Mouse (Mus musculus) kidney, postnatal 0 days (tissue): Measurements from ENCODE around the gene Kcnc3. TPM values are rescaled to one million over a fixed set of nuclear protein-coding genes. Genes with fewer than 3 reads are reported as not detected.

Experiments
- ATAC-seq: fragments of 200-750 bp; cut with Nextera tagmentation; replicated peaks from 2 replicates; pipeline ENCODE4 v1.8.0; 2017; ENCODE audit warnings: low read depth, moderate number of reproducible peaks, moderate TSS enrichment, moderate library complexity; ENCODE audit not compliant: low FRiP score
- DNase-seq: peaks from one replicate; pipeline ENCODE4 v3.0.0-alpha.2; 2016; ENCODE audit warnings: low spot score
- H3K27ac ChIP-seq: fragments of 300-500 bp; sonication (generic); 2 replicates; pipeline ENCODE4 v1.5.1; 2014; ENCODE audit warnings: mild to moderate bottlenecking
- H3K27me3 ChIP-seq: fragments of 300-500 bp; sonication (generic); 2 replicates; pipeline ENCODE4 v1.6.1; 2014; ENCODE audit warnings: low read length, mixed read lengths; ENCODE audit not compliant: insufficient read depth
- H3K36me3 ChIP-seq: fragments of 300-500 bp; sonication (generic); 2 replicates; pipeline ENCODE4 v1.6.1; 2014; ENCODE audit warnings: low read length, mixed read lengths; ENCODE audit not compliant: insufficient read depth
- H3K4me1 ChIP-seq: fragments of 300-500 bp; sonication (generic); replicated peaks from 2 replicates; pipeline ENCODE4 v1.6.1; 2014; ENCODE audit warnings: antibody characterized with exemption, low read length, mixed read lengths; ENCODE audit not compliant: insufficient read depth
- H3K4me2 ChIP-seq: fragments of 300-500 bp; sonication (generic); 2 replicates; pipeline ENCODE4 v1.6.1; 2014; ENCODE audit warnings: mild to moderate bottlenecking, low read length, moderate library complexity, mixed read lengths
- H3K4me3 ChIP-seq: fragments of 300-500 bp; sonication (generic); replicated peaks from 2 replicates; pipeline ENCODE4 v1.5.1; 2014; ENCODE audit warnings: low read depth, low read length
- H3K9ac ChIP-seq: fragments of 300-500 bp; sonication (generic); 2 replicates; pipeline ENCODE4 v1.6.1; 2014; ENCODE audit warnings: low read depth, low read length
- H3K9me3 ChIP-seq: fragments of 300-500 bp; sonication (generic); replicated peaks from 2 replicates; pipeline ENCODE4 v1.6.1; 2016; ENCODE audit warnings: low read length, inconsistent platforms, mixed read lengths
- CTCF ChIP-seq: IDR thresholded peaks from 2 replicates; pipeline ENCODE4 v1.5.1; 2016; ENCODE audit warnings: antibody characterized with exemption, low read depth, mild to moderate bottlenecking, moderate library complexity
- WGBS: fragments of 180-500 bp; shearing (Covaris S2); extraction: QIAGEN DNeasy Blood & Tissue Kit; methylation state at CpG from one replicate; pipeline ENCODE4 v1.1.7; 2014; 5-methylcytosine and 5-hydroxymethylcytosine counted together
- polyA plus RNA-seq: library from polyadenylated mRNA; unstranded; fragments of >200 nt; fragmentation: Nextera tagmentation; extraction: Ambion mirVana; gene quantifications from 2 replicates; pipeline ENCODE4 v1.2.1, GENCODE M21; 2015

Gene Kcnc3
- polyA plus RNA-seq, 1 experiment from 2014 or later = 0.30 TPM

DNA sequence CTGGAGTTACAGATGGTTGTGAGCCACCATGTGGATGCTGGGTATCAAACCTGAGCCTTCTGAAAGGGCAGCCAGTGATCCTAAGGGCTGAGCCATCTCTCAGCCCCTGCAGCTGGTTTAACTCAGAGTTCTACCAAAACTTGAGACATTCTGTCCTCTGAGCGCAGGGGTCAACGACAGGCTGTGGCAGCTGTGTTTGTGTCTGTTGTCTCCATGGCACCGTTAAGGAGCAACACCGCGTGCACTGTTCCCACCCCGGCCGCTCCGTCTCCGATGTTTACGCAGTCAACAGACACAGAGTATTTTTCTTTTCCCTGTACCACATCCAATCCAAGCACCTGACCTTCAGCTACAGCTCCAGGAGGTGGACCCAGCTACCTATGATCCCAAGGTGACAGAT, 57.3 kb downstream of the Kcnc3 start:
- DNase-seq = no peak
- 37% methylated on average over 10 of the region's 10 CpGs for WGBS
- 0 out of 2 replicates have a peak, but pooled peaks have one; percentile 34 for ATAC-seq

DNA sequence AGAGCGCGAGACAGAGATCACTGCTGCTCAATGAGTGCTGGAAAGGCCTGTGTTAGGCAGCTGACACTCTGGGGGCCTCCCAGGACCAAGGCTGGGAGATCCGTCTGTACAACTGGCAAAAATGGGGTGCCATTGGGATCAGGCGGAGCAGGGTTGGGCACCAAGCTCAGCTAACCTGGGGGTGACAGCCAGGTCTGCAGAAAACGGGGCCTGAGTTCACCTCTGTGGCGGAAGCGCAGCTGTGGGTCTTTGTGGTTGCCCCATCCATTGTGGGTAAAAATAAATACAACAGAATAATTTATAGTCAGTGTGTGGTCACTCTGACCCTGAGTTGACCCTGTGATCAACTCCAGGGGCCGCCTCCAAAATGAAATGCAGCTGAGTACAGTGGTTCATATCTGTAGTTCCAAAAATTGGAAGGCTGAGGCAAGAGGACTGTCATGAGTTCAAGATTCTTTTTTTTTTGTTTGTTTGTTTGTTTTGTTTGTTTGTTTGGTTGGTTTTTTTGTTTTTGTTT, 58.7 kb downstream of the Kcnc3 start:
- ATAC-seq (no peak), DNase-seq (no peak)
- Histone ChIP-seq H3K9me3 (no peaks in the 10 kb centered on the region), H3K4me1 (no peaks in the 10 kb centered on the region), H3K4me2 (no peak overlapping the region), H3K9ac (no peak overlapping the region), H3K27me3 (peaks cover 10% of the 10 kb centered on the region), H3K36me3 (no peaks in the 10 kb centered on the region), H3K27ac (no peak overlapping the region), H3K4me3 (no peak overlapping the region)
- no peak for TF ChIP-seq CTCF
- WGBS = 64% methylated on average over 8 of the region's 8 CpGs

More for the DNA sequence above, 57.3 kb downstream of the Kcnc3 start:
- no peak overlapping the region for H3K27ac ChIP-seq
- H3K9ac ChIP-seq = no peak overlapping the region
- H3K36me3 ChIP-seq = no peaks in the 10 kb centered on the region
- TF ChIP-seq CTCF = no peak
- H3K27me3 ChIP-seq = peaks cover 12% of the 10 kb centered on the region
- H3K4me3 ChIP-seq = no peak overlapping the region
- no peaks in the 10 kb centered on the region for H3K4me1 ChIP-seq
- no peaks in the 10 kb centered on the region for H3K9me3 ChIP-seq
- H3K4me2 ChIP-seq = no peak overlapping the region

DNA sequence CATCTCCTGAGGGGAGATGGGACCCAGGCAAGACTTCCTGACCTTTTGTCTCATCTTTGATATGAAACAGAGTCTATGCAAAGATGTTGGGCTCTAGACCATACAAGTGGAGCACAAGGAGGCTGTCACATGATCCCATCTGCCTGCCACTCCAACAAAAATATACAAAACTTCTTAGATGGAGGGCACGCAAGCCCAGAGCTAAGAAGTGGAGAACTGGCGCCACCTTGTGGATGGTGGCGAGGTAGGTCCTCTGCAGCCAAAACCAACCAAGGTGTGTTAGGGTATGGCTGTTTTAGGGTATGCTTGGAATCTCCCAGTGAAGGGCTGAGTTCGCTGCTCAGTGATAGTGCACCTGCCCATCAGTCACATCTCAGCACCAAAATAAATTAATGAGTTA, 59.5 kb downstream of the Kcnc3 start:
- DNase-seq (peak; percentile 65), ATAC-seq (no peak)
- H3K9ac ChIP-seq = no peak overlapping the region
- no peak overlapping the region for H3K4me2 ChIP-seq
- no peak overlapping the region for H3K4me3 ChIP-seq
- H3K36me3 ChIP-seq = no peaks in the 10 kb centered on the region
- WGBS = 12% methylated on average over 4 of the region's 4 CpGs
- H3K9me3 ChIP-seq = no peaks in the 10 kb centered on the region
- no peak overlapping the region for H3K27ac ChIP-seq
- TF ChIP-seq CTCF = peak; percentile 74
- no peaks in the 10 kb centered on the region for H3K4me1 ChIP-seq
- H3K27me3 ChIP-seq = peaks cover 5% of the 10 kb centered on the region

DNA sequence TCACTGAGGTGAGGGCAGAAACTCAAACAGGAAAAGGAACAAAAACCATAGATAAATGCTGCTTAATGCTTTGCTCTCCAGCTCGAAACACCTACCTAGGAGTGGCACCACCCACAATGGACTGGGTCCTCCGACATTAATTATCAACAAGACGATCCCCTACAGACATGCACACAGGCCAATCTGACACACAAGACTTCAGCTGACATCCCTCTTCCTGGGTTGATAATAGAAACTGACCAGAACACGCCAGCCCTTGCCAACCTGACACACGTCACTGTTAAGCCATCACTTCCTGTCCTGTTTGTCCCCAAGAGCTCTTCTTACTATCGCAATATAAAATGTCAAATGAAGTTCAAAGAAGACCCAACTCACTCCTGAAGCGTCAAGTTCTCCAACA, 61.0 kb downstream of the Kcnc3 start:
- H3K4me2 ChIP-seq = no peak overlapping the region
- H3K4me1 ChIP-seq = no peaks in the 10 kb centered on the region
- no peaks in the 10 kb centered on the region; the same call in 1 of the 2 replicates for H3K27me3 ChIP-seq
- no peak for TF ChIP-seq CTCF
- no peaks in the 10 kb centered on the region for H3K36me3 ChIP-seq
- no peak overlapping the region for H3K9ac ChIP-seq
- WGBS = 71% methylated on average over 7 of the region's 7 CpGs
- ATAC-seq (no peak), DNase-seq (no peak)
- no peaks in the 10 kb centered on the region for H3K9me3 ChIP-seq
- H3K27ac ChIP-seq = no peak overlapping the region
- no peak overlapping the region for H3K4me3 ChIP-seq

DNA sequence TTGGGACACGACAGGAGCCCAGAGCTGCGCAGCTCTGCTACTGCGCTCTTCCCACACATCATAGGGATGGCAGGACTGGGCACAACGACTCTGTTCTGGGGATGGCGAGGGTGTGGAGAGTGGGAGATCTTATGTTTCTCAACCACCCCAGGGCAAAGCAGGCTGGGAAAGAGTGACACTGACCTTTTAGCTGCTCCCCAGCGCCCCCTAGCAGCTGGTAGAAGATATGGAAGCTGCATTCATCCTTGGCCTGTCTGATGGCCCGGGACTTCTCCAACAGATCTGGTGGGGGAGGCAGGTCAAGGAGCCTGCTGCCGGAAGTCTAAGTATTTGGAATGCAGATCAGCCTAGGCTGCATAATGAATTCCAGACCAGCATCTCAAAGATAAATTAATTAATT, 63.3 kb downstream of the Kcnc3 start:
- H3K9me3 ChIP-seq = no peaks in the 10 kb centered on the region
- H3K4me1 ChIP-seq = no peaks in the 10 kb centered on the region
- peak; percentile 39; the same call in 1 of the 2 replicates for TF ChIP-seq CTCF
- 46% methylated on average over 8 of the region's 8 CpGs for WGBS
- DNase-seq = peak; percentile 19
- no peaks in the 10 kb centered on the region for H3K36me3 ChIP-seq
- H3K9ac ChIP-seq = no peak overlapping the region
- no peak overlapping the region for H3K4me2 ChIP-seq
- H3K27me3 ChIP-seq = no peaks in the 10 kb centered on the region
- no peak overlapping the region for H3K4me3 ChIP-seq
- no peak overlapping the region for H3K27ac ChIP-seq
- no peak for ATAC-seq

Other genes starting within 250 kb of the Kcnc3 start
- 3.3 and 3.5 TPM in 2 replicates for gene Syt3, start 206.6 kb upstream of the Kcnc3 start, polyA plus RNA-seq
- gene 1700008O03Rik, start 204.8 kb upstream of the Kcnc3 start, polyA plus RNA-seq = 1.3 and 1.4 TPM in 2 replicates
- 0.26 and 0.42 TPM in 2 replicates for gene Lrrc4b, start 161.6 kb upstream of the Kcnc3 start, polyA plus RNA-seq
- gene Aspdh, start 125.3 kb upstream of the Kcnc3 start, polyA plus RNA-seq = 5.4 and 5.8 TPM in 2 replicates
- gene Josd2, start 122.7 kb upstream of the Kcnc3 start, polyA plus RNA-seq = 51.1 and 52.4 TPM in 2 replicates
- gene Emc10, start 94.1 kb upstream of the Kcnc3 start, polyA plus RNA-seq = 113 and 136 TPM in 2 replicates
- gene Fam71e1, start 94.1 kb upstream of the Kcnc3 start, polyA plus RNA-seq = 17.1 and 19.2 TPM in 2 replicates
- 0.08 and 0.11 TPM in 2 replicates for gene Mybpc2, start 66.0 kb upstream of the Kcnc3 start, polyA plus RNA-seq
- 0.04 and 0.14 TPM in 2 replicates for gene Spib, start 58.6 kb upstream of the Kcnc3 start, polyA plus RNA-seq
- 38.0 and 45.9 TPM in 2 replicates for gene Pold1, start 41.8 kb upstream of the Kcnc3 start, polyA plus RNA-seq
- gene Nr1h2, start 36.7 kb upstream of the Kcnc3 start, polyA plus RNA-seq = 80.6 and 83.0 TPM in 2 replicates
- 376 and 408 TPM in 2 replicates for gene Napsa, start 18.3 kb upstream of the Kcnc3 start, polyA plus RNA-seq
- gene Myh14, start 80.2 kb downstream of the Kcnc3 start, polyA plus RNA-seq = 2.5 and 3.6 TPM in 2 replicates
- not detected in 2 replicates for gene Izumo2, start 118.1 kb downstream of the Kcnc3 start, polyA plus RNA-seq
- 45.3 and 49.3 TPM in 2 replicates for gene Vrk3, start 157.7 kb downstream of the Kcnc3 start, polyA plus RNA-seq
- gene Zfp473, start 160.4 kb downstream of the Kcnc3 start, polyA plus RNA-seq = 0.87 and 0.89 TPM in 2 replicates
- gene Nup62, start 225.4 kb downstream of the Kcnc3 start, polyA plus RNA-seq = 57.6 and 62.4 TPM in 2 replicates
- gene Il4i1, start 225.7 kb downstream of the Kcnc3 start, polyA plus RNA-seq = 0.88 and 1.0 TPM in 2 replicates
- 4.2 and 5.3 TPM in 2 replicates for gene Atf5, start 226.0 kb downstream of the Kcnc3 start, polyA plus RNA-seq